Mouse (Mus musculus) intestine, embryonic 15.5 days (tissue): ENCODE data around the gene Zbed3. TPM values are rescaled to one million over a fixed set of nuclear protein-coding genes. Genes with fewer than 3 reads are reported as not detected.
A peak's percentile ranks its signal among the peaks of the same experiment; 100 is the strongest.

ENCODE experiments used
- ATAC-seq: fragments of 200-750 bp; cut with Nextera tagmentation; 2 replicates; pipeline ENCODE4 v1.8.0; 2017; ENCODE audit warnings: moderate TSS enrichment, moderate library complexity
- H3K27ac ChIP-seq: fragments of 300-500 bp; sonication (generic); 2 replicates; pipeline ENCODE4 v1.5.1; 2015; ENCODE audit warnings: mild to moderate bottlenecking, inconsistent platforms
- H3K27me3 ChIP-seq: fragments of 300-500 bp; sonication (generic); replicated peaks from 2 replicates; pipeline ENCODE4 v1.6.1; 2015; ENCODE audit warnings: inconsistent platforms
- H3K36me3 ChIP-seq: fragments of 300-500 bp; sonication (generic); 2 replicates; pipeline ENCODE4 v1.6.1; 2015; ENCODE audit warnings: inconsistent platforms
- H3K4me1 ChIP-seq: fragments of 300-500 bp; sonication (generic); replicated peaks from 2 replicates; pipeline ENCODE4 v1.6.1; 2015; ENCODE audit warnings: inconsistent platforms
- H3K4me2 ChIP-seq: fragments of 300-500 bp; sonication (generic); replicated peaks from 2 replicates; pipeline ENCODE4 v1.6.1; 2015; ENCODE audit warnings: mild to moderate bottlenecking, inconsistent platforms
- H3K4me3 ChIP-seq: fragments of 300-500 bp; sonication (generic); replicated peaks from 2 replicates; pipeline ENCODE4 v1.5.1; 2015; ENCODE audit warnings: inconsistent platforms
- H3K9ac ChIP-seq: fragments of 300-500 bp; sonication (generic); 2 replicates; pipeline ENCODE4 v1.6.1; 2015; ENCODE audit warnings: inconsistent platforms
- H3K9me3 ChIP-seq: fragments of 300-500 bp; sonication (generic); 2 replicates; pipeline ENCODE4 v1.6.1; 2016; ENCODE audit warnings: inconsistent platforms
- WGBS: fragments of 180-500 bp; shearing (Covaris S2); methylation state at CpG from one replicate; pipeline ENCODE4 v1.1.7; 2015; 5-methylcytosine and 5-hydroxymethylcytosine counted together
- polyA plus RNA-seq: library from polyadenylated mRNA; unstranded; fragments of >200 nt; fragmentation: Nextera tagmentation; extraction: Ambion mirVana; gene quantifications from 2 replicates; pipeline ENCODE4 v1.2.1, GENCODE M21; 2015

The Zbed3 gene
- polyA plus RNA-seq, 1 experiment from 2014 or later = 53.4 TPM

- Histone ChIP-seq H3K27ac (peak overlapping the region; percentile 99), H3K9ac (peak overlapping the region; percentile 99), H3K4me3 (peak overlapping the region; percentile 87), H3K4me1 (peaks cover 14% of the 10 kb centered on the region; the same call in 1 of the 2 replicates), H3K4me2 (peak overlapping the region; percentile 86), H3K27me3 (no peaks in the 10 kb centered on the region), H3K9me3 (no peaks in the 10 kb centered on the region), H3K36me3 (no peaks in the 10 kb centered on the region)
- peak; percentile 27; the same call in 1 of the 2 replicates for ATAC-seq
- 25% methylated on average over 15 of the region's 15 CpGs for WGBS
Observed at GRCm38 (mm10) chr13:95323950-95324625, 676 bp downstream of the Zbed3 start.

GRCm38 (mm10) chr13:95324626-95325079 lies 1.2 kb downstream of the Zbed3 start:
- no peaks in the 10 kb centered on the region for H3K27me3 ChIP-seq
- H3K9ac ChIP-seq = peak overlapping the region; percentile 99
- H3K4me3 ChIP-seq = peak overlapping the region; percentile 87
- peak; percentile 37 for ATAC-seq
- H3K27ac ChIP-seq = peak overlapping the region; percentile 99
- no peaks in the 10 kb centered on the region for H3K9me3 ChIP-seq
- peak overlapping the region; percentile 86 for H3K4me2 ChIP-seq
- H3K36me3 ChIP-seq = no peaks in the 10 kb centered on the region
- H3K4me1 ChIP-seq = peaks cover 13% of the 10 kb centered on the region; the same call in 1 of the 2 replicates
- WGBS = under 1% methylated on average over 22 of the region's 22 CpGs

GRCm38 (mm10) chr13:95325080-95325906 lies 1.9 kb downstream of the Zbed3 start:
- under 1% methylated on average over 63 of the region's 63 CpGs for WGBS
- peak overlapping the region; percentile 86 for H3K4me2 ChIP-seq
- no peaks in the 10 kb centered on the region for H3K36me3 ChIP-seq
- peak overlapping the region; percentile 99 for H3K27ac ChIP-seq
- ATAC-seq = peak; percentile 83
- H3K9ac ChIP-seq = peak overlapping the region; percentile 99
- H3K27me3 ChIP-seq = no peaks in the 10 kb centered on the region
- peaks cover 13% of the 10 kb centered on the region; the same call in 1 of the 2 replicates for H3K4me1 ChIP-seq
- H3K4me3 ChIP-seq = peak overlapping the region; percentile 87
- H3K9me3 ChIP-seq = no peaks in the 10 kb centered on the region

DNA sequence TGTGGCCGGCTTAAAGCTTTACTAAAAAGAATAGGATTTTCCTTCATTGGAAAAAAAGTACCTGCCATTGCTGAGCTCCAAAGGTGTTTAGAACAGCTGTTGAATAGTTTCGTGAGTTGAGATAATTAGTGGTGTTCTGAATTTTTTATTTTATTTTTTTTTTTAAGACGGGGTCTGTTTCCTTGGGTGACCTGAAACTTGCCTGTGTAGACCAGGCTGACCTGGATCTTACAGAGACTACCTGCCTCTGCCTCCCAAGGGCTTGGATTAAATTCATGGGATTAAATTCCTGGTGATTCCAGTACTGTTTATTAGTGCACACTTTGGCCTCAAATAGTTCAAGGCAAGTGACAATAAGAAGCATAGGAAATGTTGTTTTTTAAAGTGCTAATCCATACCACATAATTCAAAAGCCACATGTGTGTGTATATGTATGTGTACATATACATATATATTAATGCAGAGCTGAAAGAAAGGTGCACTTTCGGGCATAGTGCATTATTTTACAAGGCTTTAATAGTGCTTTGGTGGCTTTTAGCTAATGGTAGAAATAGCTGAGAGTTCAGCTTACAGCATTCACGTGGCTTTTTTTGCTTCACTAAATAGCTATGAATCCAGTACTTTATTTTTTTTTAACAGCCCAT lies 2.6 kb downstream of the Zbed3 start:
- peaks cover 13% of the 10 kb centered on the region; the same call in 1 of the 2 replicates for H3K4me1 ChIP-seq
- no peak for ATAC-seq
- H3K4me2 ChIP-seq = peak overlapping the region; percentile 86
- H3K27ac ChIP-seq = peak overlapping the region; percentile 99
- no peaks in the 10 kb centered on the region for H3K36me3 ChIP-seq
- H3K4me3 ChIP-seq = peak overlapping the region; percentile 87
- no peaks in the 10 kb centered on the region for H3K27me3 ChIP-seq
- H3K9me3 ChIP-seq = no peaks in the 10 kb centered on the region
- WGBS = 6% methylated on average over 5 of the region's 5 CpGs
- H3K9ac ChIP-seq = peak overlapping the region; percentile 99

- Histone ChIP-seq H3K9ac (peak overlapping the region; percentile 99), H3K4me1 (peaks cover 13% of the 10 kb centered on the region; the same call in 1 of the 2 replicates), H3K36me3 (no peaks in the 10 kb centered on the region), H3K4me3 (peak overlapping the region; percentile 87), H3K4me2 (peak overlapping the region; percentile 86), H3K27me3 (no peaks in the 10 kb centered on the region), H3K9me3 (no peaks in the 10 kb centered on the region), H3K27ac (peak overlapping the region; percentile 99)
- ATAC-seq = peak; percentile 40
- 7% methylated on average over 21 of the region's 21 CpGs for WGBS
Observed at GRCm38 (mm10) chr13:95326611-95327344, 3.4 kb downstream of the Zbed3 start.

DNA sequence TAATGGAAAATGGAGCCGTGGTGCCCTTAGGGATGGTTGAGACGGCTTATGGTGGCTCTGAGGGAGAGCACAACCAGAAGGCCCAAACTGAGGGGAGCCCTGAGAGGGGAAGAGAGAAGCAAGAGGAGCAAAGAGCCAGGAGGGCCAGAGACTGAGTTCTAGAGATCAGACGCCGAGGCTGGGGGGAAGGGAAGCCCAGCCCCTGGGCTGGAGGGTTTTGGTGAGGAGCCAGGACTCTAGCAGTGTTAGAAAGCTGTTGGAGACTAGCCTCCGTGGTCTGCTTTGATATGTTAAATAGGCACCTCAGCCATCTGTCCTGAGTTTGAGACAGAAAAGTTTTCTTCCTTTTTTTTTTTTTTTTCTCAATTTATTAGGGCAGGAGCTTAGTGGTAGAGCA lies 3.9 kb downstream of the Zbed3 start:
- Histone ChIP-seq H3K27ac (peak overlapping the region; percentile 99), H3K9ac (peak overlapping the region; percentile 99), H3K9me3 (no peaks in the 10 kb centered on the region), H3K27me3 (no peaks in the 10 kb centered on the region), H3K4me1 (peaks cover 13% of the 10 kb centered on the region; the same call in 1 of the 2 replicates), H3K4me3 (peak overlapping the region; percentile 87), H3K36me3 (no peaks in the 10 kb centered on the region), H3K4me2 (peak overlapping the region; percentile 86)
- ATAC-seq = 0 out of 2 replicates have a peak, but pooled peaks have one; percentile 2
- WGBS = 5% methylated on average over 5 of the region's 5 CpGs

DNA sequence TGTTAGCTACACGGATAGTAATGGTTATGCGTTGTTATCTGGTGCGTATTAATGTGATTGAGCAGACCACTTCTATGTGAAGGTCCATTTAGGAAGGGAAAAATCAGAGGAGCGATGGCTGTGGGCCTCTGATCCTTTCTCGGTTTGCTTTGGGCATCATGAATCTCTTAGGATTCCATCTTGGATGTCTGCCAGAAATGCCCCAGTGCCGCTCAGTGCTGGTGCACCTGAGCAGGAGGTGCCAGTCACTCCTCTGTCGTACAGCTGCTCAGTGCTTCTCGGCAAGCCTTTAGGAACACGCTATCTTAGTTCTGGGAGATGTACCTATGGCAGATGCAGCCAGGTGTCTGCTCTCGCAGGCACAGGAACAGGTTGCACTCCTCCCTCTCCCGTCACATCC lies 5.4 kb downstream of the Zbed3 start:
- Histone ChIP-seq H3K9me3 (no peaks in the 10 kb centered on the region), H3K4me1 (peaks cover 13% of the 10 kb centered on the region; the same call in 1 of the 2 replicates), H3K27me3 (no peaks in the 10 kb centered on the region), H3K27ac (no peak overlapping the region), H3K9ac (no peak overlapping the region), H3K4me2 (no peak overlapping the region), H3K36me3 (no peaks in the 10 kb centered on the region), H3K4me3 (no peak overlapping the region)
- ATAC-seq = no peak
- 79% methylated on average over 11 of the region's 11 CpGs for WGBS

DNA sequence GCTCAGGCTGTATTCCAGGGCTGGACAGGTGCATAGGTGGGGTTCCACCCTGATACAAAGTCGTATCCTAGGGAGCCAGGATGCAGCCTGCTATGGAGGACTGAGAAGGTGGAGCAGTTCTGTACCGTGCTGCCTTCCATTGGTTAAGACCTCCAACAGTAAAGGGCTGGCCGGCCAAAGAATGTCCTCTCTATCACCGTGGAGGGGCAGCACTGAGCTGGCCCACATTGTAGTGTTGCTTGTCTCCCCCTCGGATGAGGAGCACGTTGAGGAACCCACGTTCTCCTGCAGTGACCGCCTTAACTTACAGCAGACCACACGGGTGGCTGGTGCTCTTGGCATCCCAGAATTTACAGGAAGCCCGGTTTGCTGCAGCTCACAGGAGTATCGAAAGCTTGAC lies 7.1 kb downstream of the Zbed3 start:
- Histone ChIP-seq H3K36me3 (no peaks in the 10 kb centered on the region), H3K27me3 (no peaks in the 10 kb centered on the region), H3K4me3 (no peak overlapping the region), H3K9me3 (no peaks in the 10 kb centered on the region), H3K4me1 (peaks cover 13% of the 10 kb centered on the region; the same call in 1 of the 2 replicates), H3K9ac (no peak overlapping the region), H3K4me2 (no peak overlapping the region), H3K27ac (no peak overlapping the region)
- WGBS = 67% methylated on average over 11 of the region's 11 CpGs
- ATAC-seq = no peak

DNA sequence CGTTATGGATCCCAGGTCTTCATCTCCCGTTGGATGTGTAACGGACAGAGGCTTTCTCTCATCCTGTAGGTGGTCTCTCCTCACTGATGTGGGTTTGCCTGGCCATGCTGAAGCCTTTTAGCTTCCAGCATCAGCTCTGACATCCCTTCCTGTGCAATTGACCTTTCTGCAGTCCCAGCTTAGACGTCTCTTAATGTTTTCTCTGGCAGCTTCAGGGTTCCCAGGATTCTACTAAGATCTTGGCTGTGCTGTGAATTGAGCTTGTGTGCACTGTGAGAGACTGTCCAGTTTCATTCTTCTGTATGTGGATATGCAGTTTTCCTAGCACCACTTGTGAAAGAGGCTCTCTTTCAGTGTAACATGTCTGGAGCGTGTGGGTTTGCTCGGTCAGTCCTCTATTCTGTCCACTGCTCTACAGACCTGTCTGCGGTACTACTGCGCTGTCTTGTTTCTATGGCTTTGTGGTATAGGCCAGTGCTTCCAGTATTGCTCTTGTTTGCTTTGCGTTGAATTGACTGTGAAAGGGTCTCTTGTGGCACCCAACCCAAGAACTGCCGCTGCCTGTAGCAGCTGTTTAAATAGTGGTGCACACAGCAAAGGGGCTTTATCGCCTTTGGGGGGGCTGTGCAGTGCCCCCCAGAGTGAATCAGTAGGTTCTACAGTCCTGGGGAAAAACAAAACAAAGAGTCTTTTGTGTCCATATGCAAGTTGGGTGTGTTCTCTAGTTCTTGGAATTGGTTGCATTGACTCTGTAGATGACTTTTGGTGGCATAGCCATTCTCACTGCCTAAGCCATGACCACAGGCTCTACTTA lies 8.9 kb downstream of the Zbed3 start:
- Histone ChIP-seq H3K27ac (no peak overlapping the region), H3K4me2 (no peak overlapping the region), H3K9me3 (no peaks in the 10 kb centered on the region), H3K4me1 (peaks cover 9% of the 10 kb centered on the region; the same call in 1 of the 2 replicates), H3K27me3 (no peaks in the 10 kb centered on the region), H3K36me3 (peaks cover 12% of the 10 kb centered on the region), H3K9ac (no peak overlapping the region), H3K4me3 (no peak overlapping the region)
- WGBS = 74% methylated on average over 11 of the region's 11 CpGs
- ATAC-seq = no peak

DNA sequence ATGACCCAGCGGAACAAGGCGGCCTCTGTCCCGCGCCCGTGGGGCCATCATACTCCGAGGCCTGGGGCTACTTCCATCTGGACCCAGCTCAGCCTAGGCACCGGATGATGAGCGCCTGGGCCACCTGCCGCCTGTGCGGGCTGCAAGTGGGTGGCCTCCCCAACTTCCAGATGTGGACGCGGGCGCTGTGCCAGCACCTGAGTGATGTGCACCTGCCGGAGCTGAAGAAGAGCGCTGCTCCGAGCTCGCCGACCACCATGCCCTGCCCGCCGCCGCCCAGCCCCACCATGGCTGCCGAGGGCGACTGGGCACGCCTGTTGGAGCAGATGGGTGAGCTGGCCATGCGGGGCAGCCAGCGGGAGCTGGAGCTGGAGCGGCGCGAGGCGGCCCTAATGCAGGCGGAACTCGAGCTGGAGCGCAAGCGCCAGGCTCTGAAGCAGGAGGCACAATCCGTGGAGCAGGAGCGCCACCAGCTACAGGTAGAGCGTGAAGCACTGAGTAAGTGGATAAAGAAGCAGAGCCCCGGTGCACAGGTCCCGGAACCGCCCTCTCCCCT lies 12.8 kb downstream of the Zbed3 start:
- no peak overlapping the region for H3K4me2 ChIP-seq
- H3K4me1 ChIP-seq = no peaks in the 10 kb centered on the region; the same call in 1 of the 2 replicates
- H3K36me3 ChIP-seq = peaks cover 25% of the 10 kb centered on the region
- no peak overlapping the region for H3K27ac ChIP-seq
- WGBS = 75% methylated on average over 40 of the region's 40 CpGs
- H3K27me3 ChIP-seq = no peaks in the 10 kb centered on the region
- ATAC-seq = peak; percentile 53; the same call in 1 of the 2 replicates
- H3K9me3 ChIP-seq = no peaks in the 10 kb centered on the region
- no peak overlapping the region for H3K9ac ChIP-seq
- no peak overlapping the region for H3K4me3 ChIP-seq
